Mouse (Mus musculus): Measurements from ENCODE around the gene Kmt2d. TPM values are rescaled to one million over a fixed set of nuclear protein-coding genes. Genes with fewer than 3 reads are reported as not detected.

The Kmt2d gene
- polyA plus RNA-seq, 1 experiment = 105 TPM

DNA sequence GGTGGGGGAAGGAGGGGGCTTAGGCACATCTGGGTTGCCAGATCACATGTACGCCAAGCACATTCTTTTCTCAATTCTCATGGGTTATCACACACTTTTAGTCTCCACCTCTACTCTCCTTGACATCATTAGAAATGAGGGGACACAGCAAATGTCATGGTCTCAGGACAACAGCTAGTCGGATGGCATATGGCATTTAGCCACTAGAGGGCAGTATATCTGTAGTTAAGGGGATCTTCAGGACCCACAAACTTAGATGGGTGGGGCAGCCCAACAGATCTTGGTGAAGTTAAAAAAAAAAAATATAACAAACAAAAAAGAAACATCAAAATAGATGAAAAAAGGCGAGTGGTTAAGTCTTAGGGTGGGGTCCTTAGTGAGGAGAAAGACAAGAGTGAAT is 6.3 kb upstream of the Kmt2d start:
- WGBS = 28% methylated on average over 3 of the region's 3 CpGs
- no peaks in the 10 kb centered on the region; the same call in 1 of the 2 replicates for H3K4me1 ChIP-seq (ENCODE audit: control insufficient read depth, insufficient read depth, low read length)
- TF ChIP-seq POLR2A (IDR thresholded peaks at IDR 0.05; ENCODE audit: borderline replicate concordance, control insufficient read depth, low read depth, low read length) (no peak), CTCF (IDR thresholded peaks at IDR 0.05; ENCODE audit: control insufficient read depth, insufficient read depth, low read length) (peak; percentile 14; the same call in 1 of the 2 replicates)
- no peak overlapping the region for H3K27ac ChIP-seq (ENCODE audit: control insufficient read depth, insufficient read depth, low read depth, low read length, poor library complexity)
- no peak overlapping the region for H3K4me3 ChIP-seq (replicated peaks; ENCODE audit: control insufficient read depth, low read depth, low read length)

DNA sequence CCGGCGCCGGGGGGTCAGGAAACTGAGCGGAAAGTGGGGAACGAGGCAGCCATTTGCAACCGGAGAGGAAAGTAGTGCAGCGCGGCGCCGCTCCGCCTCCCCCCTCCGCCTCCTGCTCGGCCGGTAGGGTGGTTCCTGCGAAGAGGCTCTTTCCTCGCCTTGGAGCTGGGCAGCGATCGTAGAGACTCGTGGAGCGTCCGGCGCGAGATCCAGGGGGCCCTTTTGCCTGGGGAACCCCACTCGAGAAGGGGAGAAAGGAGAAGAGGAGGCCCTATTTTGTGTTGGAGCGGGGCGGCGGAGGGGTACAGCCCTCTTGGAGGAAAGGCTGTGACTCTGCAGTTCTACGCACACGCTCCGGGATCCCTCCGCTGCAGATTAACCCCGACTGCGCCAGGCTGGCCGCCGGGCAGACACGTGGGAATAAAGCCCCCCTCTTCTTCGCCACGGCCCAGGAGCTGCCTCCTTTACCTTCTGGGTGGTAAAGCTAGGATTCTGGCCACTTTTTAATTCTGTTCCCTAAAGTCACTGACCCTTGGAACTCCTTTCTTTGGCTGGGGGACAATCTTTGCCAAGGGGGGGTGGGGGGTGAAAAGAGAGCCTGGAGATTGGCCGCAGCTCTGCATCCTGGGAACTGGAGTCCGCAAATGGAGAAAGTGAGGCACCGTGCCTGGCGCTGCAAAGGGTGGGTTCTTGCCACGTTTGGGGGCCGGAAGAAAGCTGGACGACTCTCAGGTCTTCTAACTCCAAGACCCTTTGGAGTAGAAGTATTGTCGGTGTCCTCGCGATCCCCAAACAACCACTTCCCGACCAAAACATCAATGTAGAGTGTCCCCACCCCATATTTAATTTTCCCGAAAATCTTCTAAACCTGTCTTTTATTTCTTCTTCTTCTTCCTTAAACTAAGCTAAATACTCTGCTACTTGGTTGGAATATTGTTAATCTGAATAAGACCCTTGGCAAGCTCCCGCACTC is 1.2 kb upstream of the Kmt2d start:
- H3K27ac ChIP-seq (ENCODE audit: control insufficient read depth, insufficient read depth, low read depth, low read length, poor library complexity) = peak overlapping the region; percentile 90
- 1% methylated on average over 51 of the region's 51 CpGs for WGBS
- TF ChIP-seq POLR2A (IDR thresholded peaks at IDR 0.05; ENCODE audit: borderline replicate concordance, control insufficient read depth, low read depth, low read length) (no peak), CTCF (IDR thresholded peaks at IDR 0.05; ENCODE audit: control insufficient read depth, insufficient read depth, low read length) (0 out of 2 replicates have a peak, but pooled peaks have one; percentile 1)
- peak overlapping the region; percentile 72 for H3K4me3 ChIP-seq (replicated peaks; ENCODE audit: control insufficient read depth, low read depth, low read length)
- H3K4me1 ChIP-seq (ENCODE audit: control insufficient read depth, insufficient read depth, low read length) = peaks cover 4% of the 10 kb centered on the region

DNA sequence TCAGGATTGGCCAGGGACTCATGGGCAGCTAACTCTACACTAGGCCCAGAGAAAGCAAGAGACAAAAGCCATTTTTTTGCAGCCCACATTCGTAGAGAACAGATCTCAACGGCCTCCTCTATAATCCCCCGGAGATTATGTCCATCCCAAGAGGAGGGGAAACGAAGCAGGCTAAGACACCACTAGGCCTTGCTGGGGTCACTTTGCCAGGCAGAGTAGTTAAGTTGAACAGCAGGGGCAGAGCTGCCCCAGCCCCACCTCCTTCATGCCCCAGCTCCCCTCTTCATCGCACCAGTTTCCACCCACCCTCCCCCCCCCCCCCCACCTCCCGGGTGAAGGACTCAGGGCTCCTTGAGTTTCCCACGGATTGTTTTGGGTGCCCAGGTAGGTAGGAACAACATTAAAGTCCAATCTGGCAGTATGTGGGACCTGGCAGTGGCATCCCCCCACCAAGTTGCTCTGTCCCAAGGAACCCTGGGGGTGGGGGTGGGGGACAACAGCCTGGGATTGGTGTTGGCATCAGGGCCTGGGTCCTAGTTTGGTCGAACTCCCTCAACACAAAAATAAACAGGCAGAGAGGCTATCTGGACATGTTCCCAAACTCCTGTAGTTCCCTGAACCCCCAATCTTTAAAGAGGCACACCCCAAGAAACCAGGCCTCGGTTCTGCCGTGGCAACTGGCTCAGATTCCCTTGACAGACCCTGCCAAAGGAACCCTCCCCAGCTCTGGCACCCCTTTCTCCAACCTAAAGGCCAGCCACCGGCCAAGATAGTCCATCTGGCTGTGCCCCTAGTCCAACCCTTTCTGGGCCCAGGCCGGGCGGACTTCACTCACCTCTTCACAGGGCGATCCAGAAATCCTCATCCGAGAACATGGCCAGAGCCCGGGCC is 580 bp downstream of the Kmt2d start:
- Histone ChIP-seq H3K4me3 (replicated peaks; ENCODE audit: control insufficient read depth, low read depth, low read length) (peak overlapping the region; percentile 72), H3K4me1 (ENCODE audit: control insufficient read depth, insufficient read depth, low read length) (peaks cover 4% of the 10 kb centered on the region), H3K27ac (ENCODE audit: control insufficient read depth, insufficient read depth, low read depth, low read length, poor library complexity) (peak overlapping the region; percentile 90)
- under 1% methylated on average over 16 of the region's 16 CpGs for WGBS
- TF ChIP-seq POLR2A (IDR thresholded peaks at IDR 0.05; ENCODE audit: borderline replicate concordance, control insufficient read depth, low read depth, low read length) (no peak), CTCF (IDR thresholded peaks at IDR 0.05; ENCODE audit: control insufficient read depth, insufficient read depth, low read length) (no peak)

DNA sequence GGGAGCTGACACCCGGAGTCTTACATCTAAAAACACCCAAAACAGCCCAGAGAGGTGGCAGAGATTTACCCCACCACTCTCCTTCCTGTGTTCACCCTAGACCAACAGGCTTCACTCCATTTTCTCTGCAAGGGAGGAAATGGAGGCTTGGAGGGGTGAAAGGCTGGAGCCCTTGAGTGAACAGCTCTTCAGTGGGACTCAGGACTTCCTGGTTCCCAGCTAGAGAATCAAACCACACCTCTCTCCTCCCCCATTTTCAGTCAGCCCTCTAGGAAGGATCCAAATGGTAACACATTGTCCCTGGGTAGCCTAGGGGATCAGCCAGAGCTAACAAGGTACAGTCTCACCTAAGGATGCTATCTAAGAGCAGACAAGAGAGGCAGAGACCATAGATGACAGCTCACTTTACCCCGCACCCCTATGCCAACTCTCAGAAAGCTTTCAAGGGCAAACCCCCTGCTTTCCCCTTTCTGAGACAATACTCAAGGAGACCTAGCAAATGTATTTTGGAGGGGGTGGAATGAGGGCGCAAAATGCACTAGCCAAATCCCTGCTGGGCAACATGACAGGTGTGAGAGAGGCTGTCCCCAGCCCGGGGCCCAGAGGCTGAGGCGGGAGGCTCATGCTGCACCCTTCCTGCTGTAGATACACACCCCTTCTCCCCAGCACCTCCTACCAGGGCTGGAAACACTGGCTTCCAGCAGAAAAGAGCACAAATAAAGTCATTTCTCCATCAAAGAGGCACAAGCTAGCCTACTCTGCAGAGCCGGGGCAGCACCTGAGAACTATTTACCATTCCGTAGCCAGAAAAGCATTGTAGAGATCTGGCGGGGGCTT is 1.4 kb downstream of the Kmt2d start:
- WGBS = 4% methylated on average over 8 of the region's 8 CpGs
- TF ChIP-seq CTCF (IDR thresholded peaks at IDR 0.05; ENCODE audit: control insufficient read depth, insufficient read depth, low read length) (no peak), POLR2A (IDR thresholded peaks at IDR 0.05; ENCODE audit: borderline replicate concordance, control insufficient read depth, low read depth, low read length) (no peak)
- H3K4me1 ChIP-seq (ENCODE audit: control insufficient read depth, insufficient read depth, low read length) = peaks cover 4% of the 10 kb centered on the region
- H3K27ac ChIP-seq (ENCODE audit: control insufficient read depth, insufficient read depth, low read depth, low read length, poor library complexity) = peak overlapping the region; percentile 26; the same call in 1 of the 2 replicates
- H3K4me3 ChIP-seq (replicated peaks; ENCODE audit: control insufficient read depth, low read depth, low read length) = peak overlapping the region; percentile 72

DNA sequence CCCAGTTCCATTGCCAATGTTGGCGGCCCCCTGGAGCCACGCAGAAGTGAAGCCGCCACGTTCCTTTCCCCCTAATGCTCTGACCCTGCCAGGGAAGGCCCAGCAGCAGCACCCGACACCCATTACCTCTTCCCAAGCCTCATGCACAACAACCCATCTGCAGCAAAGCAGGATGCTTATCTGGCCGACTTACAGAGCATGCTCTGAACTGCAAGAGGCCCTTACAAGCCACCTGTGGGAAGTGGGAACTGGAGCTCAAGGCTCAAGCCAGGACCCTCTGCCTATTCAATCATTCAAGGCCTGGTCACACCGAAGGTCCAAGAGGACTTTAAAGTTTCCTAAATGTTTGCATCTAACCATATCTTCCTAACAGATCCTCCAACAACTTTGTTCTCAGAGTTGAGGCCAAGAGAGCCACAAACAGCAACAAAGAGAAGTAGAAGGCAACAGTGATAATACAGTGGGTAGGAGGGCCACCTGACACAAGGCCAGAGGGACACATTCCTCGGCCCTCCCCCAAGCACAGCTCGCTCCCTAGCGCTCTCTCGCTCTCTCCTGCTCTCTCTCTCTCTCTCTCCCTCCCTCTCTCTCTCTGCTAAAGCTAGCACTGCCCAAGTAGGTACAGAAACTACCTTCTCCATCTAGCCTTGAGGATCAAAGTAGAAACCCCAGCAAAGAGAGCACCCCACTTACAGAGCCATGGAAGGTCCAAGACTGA is 2.5 kb downstream of the Kmt2d start:
- no peak for TF ChIP-seq POLR2A (IDR thresholded peaks at IDR 0.05; ENCODE audit: borderline replicate concordance, control insufficient read depth, low read depth, low read length)
- no peak for TF ChIP-seq CTCF (IDR thresholded peaks at IDR 0.05; ENCODE audit: control insufficient read depth, insufficient read depth, low read length)
- 36% methylated on average over 11 of the region's 11 CpGs for WGBS
- Histone ChIP-seq H3K27ac (ENCODE audit: control insufficient read depth, insufficient read depth, low read depth, low read length, poor library complexity) (peak overlapping the region; percentile 42), H3K4me1 (ENCODE audit: control insufficient read depth, insufficient read depth, low read length) (peaks cover 4% of the 10 kb centered on the region), H3K4me3 (replicated peaks; ENCODE audit: control insufficient read depth, low read depth, low read length) (peak overlapping the region; percentile 52)

DNA sequence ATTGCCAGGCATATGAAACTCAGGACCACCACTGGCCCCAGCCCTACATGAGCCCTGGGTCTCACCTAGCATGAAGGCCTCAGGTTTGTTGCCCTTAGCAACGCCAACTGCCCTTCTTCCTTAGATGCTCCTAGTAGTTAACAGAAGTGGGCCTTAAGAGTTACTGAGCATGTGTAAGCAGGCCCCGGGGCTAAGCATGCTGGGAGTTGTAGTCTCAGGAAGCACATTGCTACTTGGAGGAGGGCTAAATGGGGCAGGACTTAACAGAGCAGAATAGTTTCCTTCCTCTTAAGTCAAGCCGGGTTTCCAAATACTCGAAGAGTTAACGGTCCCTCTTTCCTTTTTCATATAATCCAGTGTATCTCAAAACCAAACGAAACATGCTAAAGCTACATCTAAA is 3.7 kb downstream of the Kmt2d start:
- TF ChIP-seq POLR2A (IDR thresholded peaks at IDR 0.05; ENCODE audit: borderline replicate concordance, control insufficient read depth, low read depth, low read length) = no peak
- no peak for TF ChIP-seq CTCF (IDR thresholded peaks at IDR 0.05; ENCODE audit: control insufficient read depth, insufficient read depth, low read length)
- WGBS = 2% methylated on average over 6 of the region's 6 CpGs
- Histone ChIP-seq H3K4me3 (replicated peaks; ENCODE audit: control insufficient read depth, low read depth, low read length) (no peak overlapping the region), H3K4me1 (ENCODE audit: control insufficient read depth, insufficient read depth, low read length) (peaks cover 4% of the 10 kb centered on the region), H3K27ac (ENCODE audit: control insufficient read depth, insufficient read depth, low read depth, low read length, poor library complexity) (peak overlapping the region; percentile 52; the same call in 1 of the 2 replicates)

DNA sequence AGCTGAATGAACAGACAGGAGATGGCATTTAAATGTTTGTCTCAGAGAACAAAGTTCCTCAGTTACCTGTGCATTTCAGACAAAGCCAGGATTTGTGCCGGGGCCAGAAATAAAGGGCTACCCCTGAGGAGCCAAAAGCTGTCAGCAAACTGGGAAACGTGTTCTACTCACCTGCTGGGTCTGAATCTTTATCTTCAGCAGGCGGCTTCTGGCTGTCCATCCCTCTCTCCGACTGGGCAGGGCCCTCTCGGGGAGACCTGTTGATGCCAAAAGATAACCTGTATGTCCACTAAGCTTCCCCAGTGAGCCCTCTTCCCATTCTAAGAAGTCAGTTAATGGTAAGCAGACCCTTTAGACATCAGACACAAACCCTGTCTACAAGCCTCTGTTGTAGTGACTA is 4.5 kb downstream of the Kmt2d start:
- no peak for TF ChIP-seq CTCF (IDR thresholded peaks at IDR 0.05; ENCODE audit: control insufficient read depth, insufficient read depth, low read length)
- no peak for TF ChIP-seq POLR2A (IDR thresholded peaks at IDR 0.05; ENCODE audit: borderline replicate concordance, control insufficient read depth, low read depth, low read length)
- Histone ChIP-seq H3K4me3 (replicated peaks; ENCODE audit: control insufficient read depth, low read depth, low read length) (no peak overlapping the region), H3K27ac (ENCODE audit: control insufficient read depth, insufficient read depth, low read depth, low read length, poor library complexity) (no peak overlapping the region), H3K4me1 (ENCODE audit: control insufficient read depth, insufficient read depth, low read length) (peaks cover 4% of the 10 kb centered on the region)
- 83% methylated on average over 5 of the region's 5 CpGs for WGBS
